Mouse (Mus musculus): Measurements from ENCODE around the gene Gm14305.
"Not testable (repeated sequence)": the region's sequence is repeated elsewhere in the genome, so short reads cannot be mapped to it uniquely, and the experiment has no call there.

Gm14305 gene

GRCm38 (mm10) chr2:176708051-176708450, at the start of gene Gm14305:
Gene Gm14305, plus strand, starts transcription at chr2:176708328.
- peak; percentile 5 for DNase-seq

GRCm38 (mm10) chr2:176670222-176670621, 37.9 kb upstream of the Gm14305 start, which contains the start of gene Zfp973:
Gene Zfp973, plus strand, starts transcription at chr2:176670522.
- DNase-seq, result not testable (repeated sequence)

Measured in kidney, postnatal 14 days (tissue).